Mouse (Mus musculus) stomach, embryonic 15.5 days (tissue): ENCODE data around the gene Dnajc15. TPM values are rescaled to one million over a fixed set of nuclear protein-coding genes. Genes with fewer than 3 reads are reported as not detected.

ENCODE experiments used
- ATAC-seq: fragments of 200-750 bp; cut with Nextera tagmentation; 2 replicates; pipeline ENCODE4 v1.8.0; 2017; ENCODE audit warnings: low read depth, moderate number of reproducible peaks, moderate TSS enrichment; ENCODE audit not compliant: insufficient read depth, low FRiP score
- H3K27ac ChIP-seq: fragments of 300-500 bp; sonication (generic); 2 replicates; pipeline ENCODE4 v1.5.1; 2015; ENCODE audit warnings: mild to moderate bottlenecking, inconsistent platforms
- H3K27me3 ChIP-seq: fragments of 300-500 bp; sonication (generic); replicated peaks from 2 replicates; pipeline ENCODE4 v1.6.1; 2015; ENCODE audit warnings: inconsistent platforms
- H3K36me3 ChIP-seq: fragments of 300-500 bp; sonication (generic); 2 replicates; pipeline ENCODE4 v1.6.1; 2015; ENCODE audit warnings: inconsistent platforms
- H3K4me1 ChIP-seq: fragments of 300-500 bp; sonication (generic); 2 replicates; pipeline ENCODE4 v1.6.1; 2015; ENCODE audit warnings: inconsistent platforms
- H3K4me2 ChIP-seq: fragments of 300-500 bp; sonication (generic); 2 replicates; pipeline ENCODE4 v1.6.1; 2015; ENCODE audit warnings: mild to moderate bottlenecking, inconsistent platforms
- H3K4me3 ChIP-seq: fragments of 300-500 bp; sonication (generic); replicated peaks from 2 replicates; pipeline ENCODE4 v1.5.1; 2015; ENCODE audit warnings: inconsistent platforms
- H3K9ac ChIP-seq: fragments of 300-500 bp; sonication (generic); 2 replicates; pipeline ENCODE4 v1.6.1; 2015; ENCODE audit warnings: inconsistent platforms
- H3K9me3 ChIP-seq: fragments of 300-500 bp; sonication (generic); 2 replicates; pipeline ENCODE4 v1.6.1; 2016; ENCODE audit warnings: inconsistent platforms
- WGBS: fragments of 180-500 bp; shearing (Covaris S2); methylation state at CpG from one replicate; pipeline ENCODE4 v1.1.7; 2015; 5-methylcytosine and 5-hydroxymethylcytosine counted together
- polyA plus RNA-seq: library from polyadenylated mRNA; unstranded; fragments of >200 nt; fragmentation: Nextera tagmentation; extraction: Ambion mirVana; gene quantifications from 2 replicates; pipeline ENCODE4 v1.2.1, GENCODE M21; 2015

The Dnajc15 gene
- polyA plus RNA-seq, result 92.3 and 94.8 TPM in 2 replicates

GRCm38 (mm10) chr14:77874304-77875241 is at the start of gene Dnajc15:
Gene Dnajc15 (minus strand): TSS chr14:77875125.
- Histone ChIP-seq H3K27ac (no peak within 1 kb of the TSS), H3K36me3 (no peaks in the 10 kb centered on the region), H3K27me3 (no peaks in the 10 kb centered on the region), H3K9ac (peak within 1 kb of the TSS; percentile 42), H3K4me1 (no peaks in the 10 kb centered on the region), H3K9me3 (no peaks in the 10 kb centered on the region), H3K4me3 (peak within 1 kb of the TSS; percentile 71), H3K4me2 (peak within 1 kb of the TSS; percentile 64)
- ATAC-seq, result peak; percentile 92
- 3% methylated on average over 44 of the region's 44 CpGs for WGBS

DNA sequence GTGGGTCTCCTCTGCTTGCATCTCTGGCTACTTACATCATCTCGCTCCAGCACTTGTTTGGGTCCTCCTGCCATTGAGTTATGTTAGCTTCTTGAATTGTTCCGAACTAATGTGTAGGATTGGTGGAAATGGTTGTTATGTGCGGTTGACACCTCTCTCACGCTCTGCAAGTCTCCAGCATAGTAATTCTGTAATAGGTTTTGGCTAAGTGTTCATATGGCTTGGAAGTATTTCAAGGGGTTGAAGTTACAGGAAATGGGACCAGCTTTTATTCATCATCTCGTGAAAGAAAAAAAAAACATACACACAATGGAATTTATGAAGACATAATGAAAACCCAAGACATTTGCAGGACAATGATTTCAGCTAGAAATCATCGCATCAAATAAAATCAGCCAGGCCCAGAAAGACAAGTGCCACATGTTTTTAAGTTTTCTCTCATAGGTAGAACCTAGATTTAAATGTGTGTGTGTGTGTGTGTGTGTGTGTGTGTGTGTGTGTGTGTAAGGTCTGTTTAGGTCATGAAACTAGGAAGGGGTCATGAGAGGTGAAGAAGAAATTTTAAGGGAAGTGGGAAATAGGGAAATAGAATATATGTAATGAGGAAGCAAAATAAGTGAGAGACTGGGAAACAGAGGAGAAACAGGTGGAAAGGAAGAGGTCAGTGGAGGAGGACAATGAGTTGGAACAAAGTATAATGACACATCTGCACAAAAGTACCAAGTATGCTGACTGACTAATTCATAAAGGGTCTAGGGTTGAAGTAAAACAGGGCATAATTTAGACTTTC is 48.3 kb upstream of the Dnajc15 start:
- no peak for ATAC-seq
- Histone ChIP-seq H3K4me3 (no peak overlapping the region), H3K9ac (no peak overlapping the region), H3K27me3 (no peaks in the 10 kb centered on the region), H3K27ac (no peak overlapping the region), H3K4me1 (no peaks in the 10 kb centered on the region), H3K36me3 (no peaks in the 10 kb centered on the region), H3K9me3 (no peaks in the 10 kb centered on the region), H3K4me2 (no peak overlapping the region)
- WGBS, result 55% methylated on average over 6 of the region's 6 CpGs

GRCm38 (mm10) chr14:77921641-77922040 is 46.7 kb upstream of the Dnajc15 start:
- no peak overlapping the region for H3K27ac ChIP-seq
- WGBS, result 84% methylated on average over 8 of the region's 8 CpGs
- H3K36me3 ChIP-seq, result no peaks in the 10 kb centered on the region
- H3K27me3 ChIP-seq, result no peaks in the 10 kb centered on the region
- H3K4me2 ChIP-seq, result no peak overlapping the region
- H3K9me3 ChIP-seq, result no peaks in the 10 kb centered on the region
- no peak overlapping the region for H3K9ac ChIP-seq
- no peaks in the 10 kb centered on the region for H3K4me1 ChIP-seq
- no peak overlapping the region for H3K4me3 ChIP-seq
- no peak for ATAC-seq

DNA sequence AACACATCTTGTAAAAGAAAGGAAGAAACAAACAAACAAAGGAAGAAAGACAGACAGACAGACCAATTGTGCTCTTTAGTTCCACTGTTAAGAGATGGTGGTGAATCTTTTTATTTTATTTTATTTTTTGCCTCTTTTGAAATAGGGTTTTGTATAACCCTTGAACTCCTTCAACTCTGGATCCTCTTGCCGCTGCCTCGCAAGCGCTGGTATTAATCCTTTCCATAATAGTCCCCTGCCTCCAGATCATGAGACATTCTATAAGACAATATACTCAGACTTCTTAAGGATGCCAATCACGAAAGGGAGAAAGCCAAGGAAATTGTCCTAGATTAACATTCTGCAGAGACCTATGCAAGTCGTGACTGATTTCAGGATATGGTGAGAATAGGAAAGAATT is 40.9 kb upstream of the Dnajc15 start:
- Histone ChIP-seq H3K4me3 (no peak overlapping the region), H3K4me1 (no peaks in the 10 kb centered on the region), H3K27ac (no peak overlapping the region), H3K27me3 (no peaks in the 10 kb centered on the region), H3K9me3 (no peaks in the 10 kb centered on the region), H3K36me3 (no peaks in the 10 kb centered on the region), H3K4me2 (no peak overlapping the region), H3K9ac (no peak overlapping the region)
- WGBS, result 90% methylated on average over 5 of the region's 5 CpGs
- no peak for ATAC-seq

DNA sequence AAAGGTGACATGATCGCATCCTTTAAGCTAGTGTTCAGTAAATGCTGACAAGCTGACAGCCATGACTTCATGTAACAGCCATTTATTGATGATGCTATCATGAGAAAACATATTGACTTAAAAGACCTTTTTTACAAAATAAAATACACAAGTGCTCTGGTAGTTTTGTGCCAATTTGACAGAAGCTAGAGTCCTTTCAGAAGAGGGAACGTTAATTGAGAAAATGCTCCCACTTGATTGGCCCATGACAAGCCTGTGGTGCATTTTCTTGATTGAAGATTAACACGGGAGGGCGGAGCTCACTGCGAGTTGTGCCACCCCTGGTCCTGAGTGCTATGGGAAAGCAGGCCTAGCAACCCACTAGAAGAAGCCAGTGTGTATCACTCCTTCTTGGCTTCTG is 31.7 kb upstream of the Dnajc15 start:
- no peaks in the 10 kb centered on the region for H3K9me3 ChIP-seq
- 85% methylated on average over 5 of the region's 5 CpGs for WGBS
- H3K9ac ChIP-seq, result no peak overlapping the region
- ATAC-seq, result no peak
- H3K27me3 ChIP-seq, result no peaks in the 10 kb centered on the region
- H3K4me1 ChIP-seq, result no peaks in the 10 kb centered on the region
- H3K36me3 ChIP-seq, result no peaks in the 10 kb centered on the region
- no peak overlapping the region for H3K27ac ChIP-seq
- H3K4me3 ChIP-seq, result no peak overlapping the region
- H3K4me2 ChIP-seq, result no peak overlapping the region

DNA sequence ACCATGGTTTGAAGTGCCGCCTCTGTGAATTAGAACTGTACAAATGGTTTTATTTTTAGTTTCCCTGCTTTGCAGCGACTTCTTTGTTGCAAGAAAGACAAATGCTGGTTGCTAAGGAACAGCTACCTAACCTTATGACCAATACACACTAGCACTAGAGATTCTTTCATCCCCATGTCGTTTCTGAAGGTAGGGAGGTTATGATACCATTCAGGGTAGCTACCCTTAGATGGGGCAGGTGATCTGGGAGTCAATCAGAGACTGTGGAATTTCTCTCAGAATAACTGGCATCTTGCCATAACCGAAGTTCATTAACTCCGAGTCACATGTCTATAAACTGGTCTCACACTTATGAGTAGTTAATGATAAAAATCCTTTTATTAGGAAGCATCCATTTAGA is 30.5 kb upstream of the Dnajc15 start:
- H3K4me3 ChIP-seq, result no peak overlapping the region
- H3K27ac ChIP-seq, result no peak overlapping the region
- H3K9ac ChIP-seq, result no peak overlapping the region
- no peaks in the 10 kb centered on the region for H3K9me3 ChIP-seq
- WGBS, result 69% methylated on average over 5 of the region's 5 CpGs
- no peak for ATAC-seq
- no peaks in the 10 kb centered on the region for H3K36me3 ChIP-seq
- H3K27me3 ChIP-seq, result no peaks in the 10 kb centered on the region
- H3K4me1 ChIP-seq, result no peaks in the 10 kb centered on the region
- no peak overlapping the region for H3K4me2 ChIP-seq

- H3K27me3 ChIP-seq, result no peaks in the 10 kb centered on the region
- ATAC-seq, result no peak
- no peak within 1 kb of the TSS for H3K9ac ChIP-seq
- no peak within 1 kb of the TSS for H3K27ac ChIP-seq
- peak within 1 kb of the TSS; percentile 37 for H3K4me2 ChIP-seq
- H3K36me3 ChIP-seq, result no peaks in the 10 kb centered on the region
- H3K4me1 ChIP-seq, result no peaks in the 10 kb centered on the region
- 55% methylated on average over 15 of the region's 15 CpGs for WGBS
- no peaks in the 10 kb centered on the region for H3K9me3 ChIP-seq
- H3K4me3 ChIP-seq, result peak within 1 kb of the TSS; percentile 22; the same call in 1 of the 2 replicates
Measured at GRCm38 (mm10) chr14:77904171-77904762, 29.3 kb upstream of the Dnajc15 start, which contains the start of gene Epsti1. Gene Epsti1 (plus strand): TSS chr14:77904239.

DNA sequence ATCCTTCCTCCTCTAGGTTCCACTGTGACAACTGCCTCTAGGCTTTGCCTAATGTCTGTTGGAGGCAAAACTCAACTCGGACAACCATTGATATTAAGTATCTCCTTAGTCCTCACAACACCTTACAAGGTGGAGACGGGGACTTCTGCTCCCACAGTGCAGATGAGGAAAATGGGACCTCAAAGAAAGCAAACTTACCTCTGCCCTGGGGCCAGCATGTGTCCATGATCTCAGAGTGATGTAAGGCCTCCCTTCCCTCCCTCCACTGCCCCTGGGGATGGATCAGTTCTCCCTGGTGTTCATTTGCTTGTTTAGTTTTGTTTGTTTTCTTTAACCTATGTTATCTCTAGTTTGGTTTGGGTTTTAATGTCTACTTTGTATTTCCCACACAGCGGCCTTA is 27.6 kb upstream of the Dnajc15 start:
- Histone ChIP-seq H3K27ac (no peak overlapping the region), H3K27me3 (no peaks in the 10 kb centered on the region), H3K9ac (no peak overlapping the region), H3K9me3 (no peaks in the 10 kb centered on the region), H3K4me3 (no peak overlapping the region), H3K36me3 (no peaks in the 10 kb centered on the region), H3K4me1 (no peaks in the 10 kb centered on the region), H3K4me2 (no peak overlapping the region)
- no peak for ATAC-seq
- WGBS, result 75% methylated on average over 3 of the region's 3 CpGs

DNA sequence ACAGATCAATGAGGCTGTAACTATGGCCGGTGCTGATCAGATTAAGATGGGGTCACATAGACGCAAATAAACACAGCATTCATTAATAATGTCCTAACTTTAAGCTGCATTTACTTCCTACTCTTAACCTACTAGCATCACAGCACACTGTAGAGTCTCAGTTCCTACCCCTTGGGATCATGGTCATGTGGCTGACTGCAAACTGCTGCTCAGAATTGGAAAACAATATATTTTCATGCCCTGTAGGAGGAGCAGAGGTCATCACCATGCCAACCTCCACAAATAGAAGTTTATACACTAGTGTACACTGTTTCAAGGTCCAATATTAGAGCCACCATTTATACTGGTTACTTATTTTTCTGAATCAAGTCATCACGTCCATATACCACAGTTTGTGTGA is 21.0 kb upstream of the Dnajc15 start:
- H3K9ac ChIP-seq, result no peak overlapping the region
- WGBS, result 78% methylated on average over 3 of the region's 3 CpGs
- H3K4me2 ChIP-seq, result no peak overlapping the region
- H3K4me1 ChIP-seq, result no peaks in the 10 kb centered on the region
- H3K9me3 ChIP-seq, result no peaks in the 10 kb centered on the region
- no peaks in the 10 kb centered on the region for H3K27me3 ChIP-seq
- H3K27ac ChIP-seq, result no peak overlapping the region
- no peak for ATAC-seq
- no peak overlapping the region for H3K4me3 ChIP-seq
- H3K36me3 ChIP-seq, result no peaks in the 10 kb centered on the region

DNA sequence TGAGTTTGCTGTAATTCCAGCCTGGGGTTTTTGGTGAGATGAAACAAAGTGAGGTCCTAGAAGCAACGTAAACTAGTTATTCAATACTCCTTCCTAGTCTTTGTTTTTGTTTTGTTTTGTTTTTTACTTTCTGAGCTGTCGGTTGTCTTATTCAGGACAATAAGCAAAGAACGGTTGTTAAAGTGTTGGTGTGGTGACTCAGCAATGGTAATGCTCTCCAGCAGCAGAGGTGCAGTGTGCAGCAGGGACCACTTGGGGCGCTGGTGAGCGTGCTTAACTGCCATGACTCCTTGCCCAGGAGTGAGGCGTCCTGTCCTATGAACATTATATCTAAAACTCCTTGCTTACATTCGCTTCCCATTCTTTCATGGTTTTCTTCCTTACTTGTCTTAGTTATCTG is 15.0 kb upstream of the Dnajc15 start:
- no peaks in the 10 kb centered on the region for H3K27me3 ChIP-seq
- no peaks in the 10 kb centered on the region for H3K36me3 ChIP-seq
- H3K9ac ChIP-seq, result no peak overlapping the region
- no peak overlapping the region for H3K4me3 ChIP-seq
- WGBS, result 90% methylated on average over 7 of the region's 7 CpGs
- H3K4me2 ChIP-seq, result no peak overlapping the region
- no peak for ATAC-seq
- no peaks in the 10 kb centered on the region for H3K9me3 ChIP-seq
- H3K4me1 ChIP-seq, result no peaks in the 10 kb centered on the region
- no peak overlapping the region for H3K27ac ChIP-seq

GRCm38 (mm10) chr14:77886941-77887340 is 12.0 kb upstream of the Dnajc15 start:
- Histone ChIP-seq H3K27me3 (no peaks in the 10 kb centered on the region), H3K4me1 (no peaks in the 10 kb centered on the region), H3K27ac (no peak overlapping the region), H3K4me3 (no peak overlapping the region), H3K9me3 (no peaks in the 10 kb centered on the region), H3K4me2 (no peak overlapping the region), H3K36me3 (no peaks in the 10 kb centered on the region), H3K9ac (no peak overlapping the region)
- no peak for ATAC-seq
- 85% methylated on average over 4 of the region's 4 CpGs for WGBS

GRCm38 (mm10) chr14:77886376-77886775 is 11.5 kb upstream of the Dnajc15 start:
- no peaks in the 10 kb centered on the region for H3K9me3 ChIP-seq
- WGBS, result 77% methylated on average over 3 of the region's 3 CpGs
- H3K9ac ChIP-seq, result no peak overlapping the region
- no peaks in the 10 kb centered on the region for H3K36me3 ChIP-seq
- H3K4me2 ChIP-seq, result no peak overlapping the region
- H3K27me3 ChIP-seq, result no peaks in the 10 kb centered on the region
- ATAC-seq, result no peak
- H3K4me1 ChIP-seq, result no peaks in the 10 kb centered on the region
- no peak overlapping the region for H3K4me3 ChIP-seq
- H3K27ac ChIP-seq, result no peak overlapping the region
